Comparison of ENCODE assay signal across 24 mouse cellular contexts in the genomic region with DNA sequence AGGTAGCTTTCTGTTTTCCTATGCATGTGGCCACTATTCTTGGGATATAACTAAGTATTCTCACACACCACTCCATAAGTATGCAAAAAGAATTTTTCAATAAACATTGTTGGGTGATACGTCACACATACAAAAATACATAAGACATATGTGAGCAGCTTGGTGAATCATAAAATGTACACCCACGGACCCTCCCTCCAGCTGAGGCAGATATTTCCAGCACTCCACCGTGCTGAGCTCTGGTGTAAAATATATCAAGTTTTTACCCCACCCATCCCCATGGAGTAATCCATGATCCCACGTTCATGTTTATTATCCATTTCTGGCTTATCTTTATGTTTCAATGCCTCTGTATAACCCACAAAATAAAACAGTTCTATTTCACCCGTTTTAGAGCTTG.
DNase-seq lines count a peak whose midpoint lies in the region; ATAC-seq and TF ChIP-seq lines count a peak whose summit lies in the region.
"Had no signal": no experiment of that assay in that cellular context is flagged by ENCODE, and none has a peak within 500 bp of the region (broad histone marks: within the 10 kb centered on the region; RNA-seq: fewer than 3 reads in every experiment).

No protein-coding gene starts in this region.

- H3K36me3 ChIP-seq in intestine, embryonic 16.5 days (ENCODE audit: control insufficient read depth, insufficient read depth, low read length): no peaks in the 10 kb centered on the region
- H3K36me3 ChIP-seq in intestine, postnatal 0 days (ENCODE audit: control insufficient read depth, insufficient read depth): no peaks in the 10 kb centered on the region
- no peaks in the 10 kb centered on the region for H3K36me3 ChIP-seq in myocyte (ENCODE audit: control insufficient read depth, insufficient read depth)
- no peaks in the 10 kb centered on the region for H3K36me3 ChIP-seq in neural tube, embryonic 15.5 days
- H3K36me3 ChIP-seq in stomach, postnatal 0 days (ENCODE audit: control insufficient read depth, insufficient read depth, low read length): no peaks in the 10 kb centered on the region
- H3K36me3 ChIP-seq: embryonic facial prominence, embryonic 13.5 days; heart, embryonic 15.5 days; hindbrain, embryonic 13.5 days had no signal

- H3K4me3 ChIP-seq in intestine, embryonic 16.5 days (ENCODE audit: low read length): no peak overlapping the region
- no peak overlapping the region for H3K4me3 ChIP-seq in intestine, postnatal 0 days (ENCODE audit: low read depth, low read length)
- no peak overlapping the region for H3K4me3 ChIP-seq in myocyte
- H3K4me3 ChIP-seq in neural tube, embryonic 15.5 days (replicated peaks): no peak overlapping the region
- H3K4me3 ChIP-seq in stomach, postnatal 0 days (ENCODE audit: low read depth, low read length): no peak overlapping the region
- H3K4me3 ChIP-seq: embryonic facial prominence, embryonic 13.5 days; heart, embryonic 15.5 days; hindbrain, embryonic 13.5 days had no signal

- TF ChIP-seq POLR2A in myocyte (IDR thresholded peaks at IDR 0.05; ENCODE audit: insufficient read length, low read depth): no peak

- no peak overlapping the region for H3K4me2 ChIP-seq in intestine, embryonic 16.5 days (ENCODE audit: low read depth, low read length)
- no peak overlapping the region for H3K4me2 ChIP-seq in intestine, postnatal 0 days (replicated peaks; ENCODE audit: low read depth)
- H3K4me2 ChIP-seq in myocyte (ENCODE audit: low read depth): peak overlapping the region; percentile 9
- no peak overlapping the region for H3K4me2 ChIP-seq in neural tube, embryonic 15.5 days
- no peak overlapping the region for H3K4me2 ChIP-seq in stomach, postnatal 0 days (replicated peaks; ENCODE audit: low read depth)
- H3K4me2 ChIP-seq: embryonic facial prominence, embryonic 13.5 days; heart, embryonic 15.5 days; hindbrain, embryonic 13.5 days; liver, embryonic 11.5 days; midbrain, embryonic 11.5 days had no signal

- H3K4me1 ChIP-seq in intestine, embryonic 16.5 days (ENCODE audit: control insufficient read depth, insufficient read depth, low read length): no peaks in the 10 kb centered on the region
- no peaks in the 10 kb centered on the region for H3K4me1 ChIP-seq in intestine, postnatal 0 days (replicated peaks; ENCODE audit: control insufficient read depth, insufficient read depth, low read length)
- no peaks in the 10 kb centered on the region for H3K4me1 ChIP-seq in neural tube, embryonic 15.5 days
- no peaks in the 10 kb centered on the region for H3K4me1 ChIP-seq in stomach, postnatal 0 days (replicated peaks; ENCODE audit: control insufficient read depth, insufficient read depth)
- H3K4me1 ChIP-seq: embryonic facial prominence, embryonic 13.5 days; heart, embryonic 15.5 days; hindbrain, embryonic 13.5 days had no signal

- H3K27ac ChIP-seq in intestine, embryonic 16.5 days (ENCODE audit: low read length): no peak overlapping the region
- H3K27ac ChIP-seq in intestine, postnatal 0 days (ENCODE audit: low read depth, low read length): no peak overlapping the region
- no peak overlapping the region for H3K27ac ChIP-seq in neural tube, embryonic 15.5 days (replicated peaks)
- no peak overlapping the region for H3K27ac ChIP-seq in stomach, postnatal 0 days (replicated peaks)
- H3K27ac ChIP-seq: heart, embryonic 15.5 days; hindbrain, embryonic 13.5 days; kidney, postnatal 0 days had no signal

- no peaks in the 10 kb centered on the region for H3K9me3 ChIP-seq in intestine, embryonic 16.5 days (ENCODE audit: control insufficient read depth, low read length)
- H3K9me3 ChIP-seq in intestine, postnatal 0 days (ENCODE audit: control insufficient read depth): no peaks in the 10 kb centered on the region
- H3K9me3 ChIP-seq in neural tube, embryonic 15.5 days (replicated peaks): no peaks in the 10 kb centered on the region
- no peaks in the 10 kb centered on the region for H3K9me3 ChIP-seq in stomach, postnatal 0 days (ENCODE audit: control insufficient read depth, low read length)
- H3K9me3 ChIP-seq: embryonic facial prominence, embryonic 13.5 days; heart, embryonic 15.5 days; hindbrain, embryonic 13.5 days had no signal

- TF ChIP-seq EP300 in stomach, postnatal 0 days (optimal IDR thresholded peaks at IDR 0.05): no peak

- no peaks in the 10 kb centered on the region for H3K27me3 ChIP-seq in intestine, embryonic 16.5 days (replicated peaks; ENCODE audit: control insufficient read depth, insufficient read depth, low read length)
- H3K27me3 ChIP-seq in intestine, postnatal 0 days (replicated peaks; ENCODE audit: control insufficient read depth, insufficient read depth, low read length): no peaks in the 10 kb centered on the region
- H3K27me3 ChIP-seq in myocyte (ENCODE audit: control insufficient read depth, insufficient read depth, insufficient read length): no peaks in the 10 kb centered on the region
- H3K27me3 ChIP-seq in neural tube, embryonic 15.5 days (replicated peaks): no peaks in the 10 kb centered on the region
- H3K27me3 ChIP-seq in stomach, postnatal 0 days (ENCODE audit: control insufficient read depth, insufficient read depth, low read length): no peaks in the 10 kb centered on the region
- H3K27me3 ChIP-seq: embryonic facial prominence, embryonic 13.5 days; heart, embryonic 15.5 days; hindbrain, embryonic 13.5 days had no signal

- H3K9ac ChIP-seq in intestine, embryonic 16.5 days (ENCODE audit: low read depth, low read length): no peak overlapping the region
- H3K9ac ChIP-seq in intestine, postnatal 0 days (ENCODE audit: low read depth, low read length): no peak overlapping the region
- no peak overlapping the region for H3K9ac ChIP-seq in neural tube, embryonic 15.5 days (replicated peaks)
- no peak overlapping the region for H3K9ac ChIP-seq in stomach, postnatal 0 days (ENCODE audit: low read length)
- H3K9ac ChIP-seq: embryonic facial prominence, embryonic 13.5 days; heart, embryonic 15.5 days; hindbrain, embryonic 13.5 days; liver, postnatal 0 days had no signal

- 55% methylated on average over 5 of the region's 5 CpGs for WGBS in intestine, embryonic 16.5 days
- WGBS in intestine, postnatal 0 days: 50% methylated on average over 5 of the region's 5 CpGs
- 81% methylated on average over 5 of the region's 5 CpGs for WGBS in neural tube, embryonic 15.5 days
- 48% methylated on average over 5 of the region's 5 CpGs for WGBS in stomach, postnatal 0 days

- no peaks in the 10 kb centered on the region for H3K79me2 ChIP-seq in myocyte (ENCODE audit: control insufficient read depth, insufficient read depth)

- no peak overlapping the region for H3ac ChIP-seq in myocyte (ENCODE audit: control insufficient read depth, insufficient read length)

- TF ChIP-seq CTCF in intestine, postnatal 0 days (IDR thresholded peaks at IDR 0.05; ENCODE audit: low read depth): no peak
- no peak for TF ChIP-seq CTCF in stomach, postnatal 0 days (IDR thresholded peaks at IDR 0.05; ENCODE audit: low read depth)

- DNase-seq in brain, adult 2 months (ENCODE audit: low read depth, low spot score): peak; percentile 77
- DNase-seq in frontal cortex, postnatal 36 days (ENCODE audit: low spot score in 2 of 2): peak; percentile 17 to 80
- no peak for DNase-seq in stomach, postnatal 0 days (ENCODE audit: low spot score)
- no peak for DNase-seq in cerebellum, adult 9-10 months
- DNase-seq: adrenal gland, postnatal 14 days; cerebellum, adult 11 months; cerebellum, postnatal 14 days; heart, postnatal 36 days; liver, postnatal 0 days; lung, postnatal 10 days; spleen, adult 18-20 months; thymus, postnatal 36 days had no signal

- peak; percentile 13; the same call in 1 of the 2 replicates for ATAC-seq in intestine, embryonic 16.5 days
- no peak for ATAC-seq in intestine, postnatal 0 days
- no peak for ATAC-seq in neural tube, embryonic 15.5 days (ENCODE audit: low FRiP score)
- no peak for ATAC-seq in stomach, postnatal 0 days (ENCODE audit: low FRiP score, low TSS enrichment)
- ATAC-seq: CD4-positive, CD25-positive, alpha-beta regulatory T cell, adult 4 months; forebrain, embryonic 14.5 days; liver, postnatal 0 days had no signal

TF ChIP-seq in myocyte, 11 proteins besides CTCF, POLR2A, EP300 and RAD21:
- TF ChIP-seq REST (IDR thresholded peaks at IDR 0.05; ENCODE audit: insufficient read depth, insufficient read length) (no peak), TCF3 (IDR thresholded peaks at IDR 0.05; ENCODE audit: insufficient read length, low read depth) (no peak), TCF12 (IDR thresholded peaks at IDR 0.05; ENCODE audit: insufficient read depth, poor library complexity, severe bottlenecking) (no peak)

Comparison
In these comparisons a context has a peak if more than half of its experiments do, and no peak if none do; other contexts are left out.
1. DNase-seq: peak in brain, adult 2 months (single experiment) and frontal cortex, postnatal 36 days (2 of 2); none in stomach, postnatal 0 days (single experiment) and cerebellum, adult 9-10 months (single experiment).